Mouse (Mus musculus): ENCODE data around the gene Gm2026.
"Not testable (repeated sequence)": the region's sequence is repeated elsewhere in the genome, so short reads cannot be mapped to it uniquely, and the experiment has no call there.

The Gm2026 gene

DNA sequence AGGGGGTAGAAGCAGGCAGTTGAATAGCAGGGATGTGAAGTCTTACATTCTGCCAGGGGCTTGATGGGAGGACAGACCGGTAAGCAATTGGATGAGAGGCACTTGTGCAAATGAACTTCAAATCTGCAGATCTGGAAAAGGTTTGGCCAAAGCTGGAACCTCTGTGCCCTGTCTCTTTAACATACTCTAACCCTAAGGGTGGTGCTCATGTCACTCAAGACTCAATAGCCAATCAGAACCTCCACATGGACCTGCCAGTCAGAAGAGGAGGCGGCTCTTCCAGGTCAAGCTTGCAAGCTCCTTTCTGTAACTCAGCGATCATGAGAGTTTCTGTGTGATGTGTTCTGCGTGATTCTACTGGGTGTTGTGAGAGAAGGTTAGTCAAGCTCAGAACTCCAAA, at the start of gene Gm2026:
Gene Gm2026, plus strand, starts transcription at position 301 of the 400 bp plus-strand sequence.
- not testable (repeated sequence) for DNase-seq (ENCODE audit: low read depth, low spot score); H3K36me3 ChIP-seq (ENCODE audit: control insufficient read depth, insufficient read depth, low read length, poor library complexity, severe bottlenecking); H3K27me3 ChIP-seq (ENCODE audit: control insufficient read depth, insufficient read depth, low read length, poor library complexity, severe bottlenecking)

- H3K36me3 ChIP-seq (ENCODE audit: control insufficient read depth, insufficient read depth, low read length, poor library complexity, severe bottlenecking); DNase-seq (ENCODE audit: low read depth, low spot score); H3K27me3 ChIP-seq (ENCODE audit: control insufficient read depth, insufficient read depth, low read length, poor library complexity, severe bottlenecking): not testable (repeated sequence)
Observed at GRCm38 (mm10) chr2:175931000-175931399, 34.1 kb upstream of the Gm2026 start, which contains the start of gene Zfp966. TSS of gene Zfp966 (minus strand) at chr2:175931100.
